In genomic region chr7:56348528-56348927, GRCm38 (mm10) we compare ENCODE assay signal across 12 mouse cellular contexts.
DNase-seq lines count a peak whose midpoint lies in the region; ATAC-seq and TF ChIP-seq lines count a peak whose summit lies in the region.
"Had no signal": no experiment of that assay in that cellular context is flagged by ENCODE, and none has a peak within 500 bp of the region (broad histone marks: within the 10 kb centered on the region; RNA-seq: fewer than 3 reads in every experiment).

No protein-coding gene starts in this region.

- no peak overlapping the region for H3K27ac ChIP-seq in heart, embryonic 12.5 days (ENCODE audit: poor library complexity, severe bottlenecking)
- H3K27ac ChIP-seq in lung, postnatal 0 days (ENCODE audit: low read length): no peak overlapping the region
- H3K27ac ChIP-seq in intestine, embryonic 16.5 days (ENCODE audit: low read length): no peak overlapping the region
- H3K27ac ChIP-seq: embryonic facial prominence, embryonic 12.5 days; liver, embryonic 15.5 days had no signal

- no peak for ATAC-seq in heart, embryonic 12.5 days (ENCODE audit: insufficient number of reproducible peaks, low FRiP score)
- no peak for ATAC-seq in lung, postnatal 0 days
- ATAC-seq in intestine, embryonic 16.5 days: no peak
- ATAC-seq: inflammation-experienced regulatory T-cells, adult 6 months had no signal

- TF ChIP-seq CTCF in lung, postnatal 0 days (IDR thresholded peaks at IDR 0.05): peak; percentile 23

- H3K9me3 ChIP-seq in heart, embryonic 12.5 days (replicated peaks): no peaks in the 10 kb centered on the region
- no peaks in the 10 kb centered on the region for H3K9me3 ChIP-seq in lung, postnatal 0 days (ENCODE audit: low read length)
- H3K9me3 ChIP-seq in intestine, embryonic 16.5 days (ENCODE audit: control insufficient read depth, low read length): no peaks in the 10 kb centered on the region
- H3K9me3 ChIP-seq: embryonic facial prominence, embryonic 12.5 days; liver, embryonic 15.5 days had no signal

- H3K9ac ChIP-seq in heart, embryonic 12.5 days: no peak overlapping the region
- H3K9ac ChIP-seq in lung, postnatal 0 days (replicated peaks; ENCODE audit: low read depth): no peak overlapping the region
- no peak overlapping the region for H3K9ac ChIP-seq in intestine, embryonic 16.5 days (ENCODE audit: low read depth, low read length)
- H3K9ac ChIP-seq: embryonic facial prominence, embryonic 12.5 days; liver, embryonic 15.5 days had no signal

- no peaks in the 10 kb centered on the region for H3K4me1 ChIP-seq in heart, embryonic 12.5 days (replicated peaks)
- H3K4me1 ChIP-seq in lung, postnatal 0 days (ENCODE audit: insufficient read depth, low read depth, low read length): no peaks in the 10 kb centered on the region
- no peaks in the 10 kb centered on the region for H3K4me1 ChIP-seq in intestine, embryonic 16.5 days (ENCODE audit: control insufficient read depth, insufficient read depth, low read length)
- H3K4me1 ChIP-seq: embryonic facial prominence, embryonic 12.5 days; liver, embryonic 15.5 days had no signal

- TF ChIP-seq EP300 in lung, postnatal 0 days (IDR thresholded peaks at IDR 0.05): no peak

- H3K36me3 ChIP-seq in heart, embryonic 12.5 days: no peaks in the 10 kb centered on the region
- H3K36me3 ChIP-seq in lung, postnatal 0 days (ENCODE audit: insufficient read depth, low read length): no peaks in the 10 kb centered on the region
- no peaks in the 10 kb centered on the region for H3K36me3 ChIP-seq in intestine, embryonic 16.5 days (ENCODE audit: control insufficient read depth, insufficient read depth, low read length)
- H3K36me3 ChIP-seq: embryonic facial prominence, embryonic 12.5 days; liver, embryonic 15.5 days had no signal

- H3K4me2 ChIP-seq in heart, embryonic 12.5 days: no peak overlapping the region
- H3K4me2 ChIP-seq in lung, postnatal 0 days (replicated peaks; ENCODE audit: low read depth, low read length): no peak overlapping the region
- no peak overlapping the region for H3K4me2 ChIP-seq in intestine, embryonic 16.5 days (ENCODE audit: low read depth, low read length)
- H3K4me2 ChIP-seq: embryonic facial prominence, embryonic 12.5 days; liver, embryonic 15.5 days had no signal

- DNase-seq in heart, adult 11 months: peak; percentile 87
- DNase-seq in lung, postnatal 0 days (ENCODE audit: low spot score): no peak
- no peak for DNase-seq in lung, postnatal 25 days (ENCODE audit: low spot score)
- DNase-seq in Muller cell, postnatal 12 days (ENCODE audit: inconsistent ontology term): peak; percentile 15
- DNase-seq in embryo, embryonic 11 days: peak; percentile 7
- DNase-seq in T-cell, adult 2 months (ENCODE audit: low spot score): no peak

- no peaks in the 10 kb centered on the region for H3K27me3 ChIP-seq in heart, embryonic 12.5 days (replicated peaks)
- H3K27me3 ChIP-seq in lung, postnatal 0 days (replicated peaks; ENCODE audit: insufficient read depth, low read length): no peaks in the 10 kb centered on the region
- H3K27me3 ChIP-seq in intestine, embryonic 16.5 days (replicated peaks; ENCODE audit: control insufficient read depth, insufficient read depth, low read length): no peaks in the 10 kb centered on the region
- H3K27me3 ChIP-seq: embryonic facial prominence, embryonic 12.5 days; liver, embryonic 15.5 days had no signal

- 56% methylated on average over 3 of the region's 3 CpGs for WGBS in heart, embryonic 12.5 days
- 46% methylated on average over 3 of the region's 3 CpGs for WGBS in lung, postnatal 0 days
- WGBS in intestine, embryonic 16.5 days: 47% methylated on average over 3 of the region's 3 CpGs

- H3K4me3 ChIP-seq in heart, embryonic 12.5 days: no peak overlapping the region
- no peak overlapping the region for H3K4me3 ChIP-seq in lung, postnatal 0 days (ENCODE audit: low read depth, low read length)
- no peak overlapping the region for H3K4me3 ChIP-seq in intestine, embryonic 16.5 days (ENCODE audit: low read length)
- H3K4me3 ChIP-seq: embryonic facial prominence, embryonic 12.5 days; liver, embryonic 15.5 days; myocyte had no signal

Comparison
In these comparisons a context has a peak if more than half of its experiments do, and no peak if none do; other contexts are left out.
1. DNase-seq: peak in heart, adult 11 months (single experiment), Muller cell, postnatal 12 days (single experiment) and embryo, embryonic 11 days (single experiment); none in lung, postnatal 0 days (single experiment), lung, postnatal 25 days (single experiment) and T-cell, adult 2 months (single experiment).